Mouse (Mus musculus) midbrain, embryonic 11.5 days (tissue): ENCODE results near the gene Dgkq. TPM values are rescaled to one million over a fixed set of nuclear protein-coding genes. Genes with fewer than 3 reads are reported as not detected.

Experiments
- ATAC-seq: fragments of 200-750 bp; cut with Nextera tagmentation; 2 replicates; pipeline ENCODE4 v1.8.0; 2017; ENCODE audit warnings: moderate TSS enrichment, moderate library complexity; ENCODE audit not compliant: low FRiP score
- DNase-seq: peaks from one replicate; pipeline ENCODE4 v3.0.0; 2015; ENCODE audit warnings: low spot score; ENCODE audit errors: missing footprints
- H3K27ac ChIP-seq: fragments of 300-500 bp; sonication (generic); 2 replicates; pipeline ENCODE4 v1.5.1; 2014; ENCODE audit warnings: low read depth, low read length
- H3K27me3 ChIP-seq: fragments of 300-500 bp; sonication (generic); 2 replicates; pipeline ENCODE4 v1.6.1; 2014; ENCODE audit warnings: mild to moderate bottlenecking, low read length, moderate library complexity, mixed read lengths; ENCODE audit not compliant: control insufficient read depth, insufficient read depth
- H3K36me3 ChIP-seq: fragments of 300-500 bp; sonication (generic); 2 replicates; pipeline ENCODE4 v1.6.1; 2014; ENCODE audit warnings: mild to moderate bottlenecking, low read length, moderate library complexity, mixed read lengths; ENCODE audit not compliant: control insufficient read depth, insufficient read depth
- H3K4me1 ChIP-seq: fragments of 300-500 bp; sonication (generic); 2 replicates; pipeline ENCODE4 v1.6.1; 2014; ENCODE audit warnings: low read length; ENCODE audit not compliant: control insufficient read depth, insufficient read depth
- H3K4me2 ChIP-seq: fragments of 300-500 bp; sonication (generic); 2 replicates; pipeline ENCODE4 v1.6.1; 2014; ENCODE audit warnings: mild to moderate bottlenecking, moderate library complexity
- H3K4me3 ChIP-seq: fragments of 300-500 bp; sonication (generic); 2 replicates; pipeline ENCODE4 v1.5.1; 2014; ENCODE audit warnings: low read depth, low read length
- H3K9ac ChIP-seq: fragments of 300-500 bp; sonication (generic); 2 replicates; pipeline ENCODE4 v1.6.1; 2014; ENCODE audit warnings: low read length
- H3K9me3 ChIP-seq: fragments of 300-500 bp; sonication (generic); 2 replicates; pipeline ENCODE4 v1.6.1; 2016; ENCODE audit warnings: low read length; ENCODE audit not compliant: control insufficient read depth
- WGBS: fragments of 180-500 bp; shearing (Covaris S2); extraction: QIAGEN DNeasy Blood & Tissue Kit; methylation state at CpG from one replicate; pipeline ENCODE4 v1.1.7; 2014; 5-methylcytosine and 5-hydroxymethylcytosine counted together
- polyA plus RNA-seq: library from polyadenylated mRNA; unstranded; fragments of >200 nt; fragmentation: Nextera tagmentation; extraction: Ambion mirVana; gene quantifications from 2 replicates; pipeline ENCODE4 v1.2.1, GENCODE M21; 2014

Dgkq gene
- polyA plus RNA-seq = 8.6 TPM in 2 replicates

- 7% methylated on average over 43 of the region's 43 CpGs for WGBS
- peak within 1 kb of the TSS; percentile 73 for H3K4me2 ChIP-seq
- H3K4me3 ChIP-seq = peak within 1 kb of the TSS; percentile 51
- peak within 1 kb of the TSS; percentile 87 for H3K9ac ChIP-seq
- H3K36me3 ChIP-seq = 0 out of 2 replicates have a peak, but pooled peaks cover 2% of the 10 kb centered on the region
- DNase-seq (peak; percentile 97), ATAC-seq (peak; percentile 87)
- H3K27me3 ChIP-seq = no peaks in the 10 kb centered on the region
- H3K4me1 ChIP-seq = peaks cover 12% of the 10 kb centered on the region
- H3K27ac ChIP-seq = peak within 1 kb of the TSS; percentile 68
- H3K9me3 ChIP-seq = no peaks in the 10 kb centered on the region
Measured at GRCm38 (mm10) chr5:108668977-108669936, at the start of gene Dgkq. Gene Dgkq, minus strand, starts transcription at chr5:108669672.

- H3K9me3 ChIP-seq = no peaks in the 10 kb centered on the region
- no peaks in the 10 kb centered on the region for H3K36me3 ChIP-seq
- no peak overlapping the region for H3K4me2 ChIP-seq
- ATAC-seq = no peak
- no peak overlapping the region for H3K27ac ChIP-seq
- H3K4me1 ChIP-seq = peaks cover 4% of the 10 kb centered on the region; the same call in 1 of the 2 replicates
- 42% methylated on average over 4 of the region's 4 CpGs for WGBS
- no peaks in the 10 kb centered on the region for H3K27me3 ChIP-seq
- DNase-seq = no peak
- H3K9ac ChIP-seq = no peak overlapping the region
- H3K4me3 ChIP-seq = no peak overlapping the region
Measured at GRCm38 (mm10) chr5:108718051-108718450, 48.6 kb upstream of the Dgkq start.

- Histone ChIP-seq H3K9me3 (no peaks in the 10 kb centered on the region), H3K27ac (no peak overlapping the region), H3K9ac (no peak overlapping the region), H3K36me3 (no peaks in the 10 kb centered on the region), H3K4me2 (no peak overlapping the region), H3K27me3 (no peaks in the 10 kb centered on the region), H3K4me1 (peaks cover 4% of the 10 kb centered on the region; the same call in 1 of the 2 replicates), H3K4me3 (no peak overlapping the region)
- ATAC-seq (no peak), DNase-seq (no peak)
- WGBS = 95% methylated on average over 1 of the region's 1 CpGs
Measured at GRCm38 (mm10) chr5:108715974-108716373, 46.5 kb upstream of the Dgkq start.

GRCm38 (mm10) chr5:108714149-108714548 is 44.7 kb upstream of the Dgkq start:
- H3K4me2 ChIP-seq = no peak overlapping the region
- no peaks in the 10 kb centered on the region for H3K9me3 ChIP-seq
- H3K4me3 ChIP-seq = no peak overlapping the region
- H3K9ac ChIP-seq = no peak overlapping the region
- no peak overlapping the region for H3K27ac ChIP-seq
- no peak for DNase-seq
- ATAC-seq = no peak
- H3K27me3 ChIP-seq = no peaks in the 10 kb centered on the region
- H3K4me1 ChIP-seq = peaks cover 4% of the 10 kb centered on the region; the same call in 1 of the 2 replicates
- no peaks in the 10 kb centered on the region for H3K36me3 ChIP-seq
- WGBS = 70% methylated on average over 6 of the region's 6 CpGs

GRCm38 (mm10) chr5:108713691-108714090 is 44.2 kb upstream of the Dgkq start:
- no peak overlapping the region for H3K4me3 ChIP-seq
- no peak for ATAC-seq

GRCm38 (mm10) chr5:108713096-108713495 is 43.6 kb upstream of the Dgkq start:
- Histone ChIP-seq H3K9ac (no peak overlapping the region), H3K4me1 (peaks cover 4% of the 10 kb centered on the region; the same call in 1 of the 2 replicates), H3K36me3 (no peaks in the 10 kb centered on the region), H3K4me2 (no peak overlapping the region), H3K4me3 (no peak overlapping the region), H3K27me3 (no peaks in the 10 kb centered on the region), H3K9me3 (no peaks in the 10 kb centered on the region), H3K27ac (no peak overlapping the region)
- WGBS = 88% methylated on average over 2 of the region's 2 CpGs
- no peak for ATAC-seq
- no peak for DNase-seq

More at GRCm38 (mm10) chr5:108713691-108714090, 44.2 kb upstream of the Dgkq start:
- peaks cover 4% of the 10 kb centered on the region; the same call in 1 of the 2 replicates for H3K4me1 ChIP-seq
- H3K27ac ChIP-seq = no peak overlapping the region
- no peak overlapping the region for H3K9ac ChIP-seq
- no peak overlapping the region for H3K4me2 ChIP-seq
- H3K27me3 ChIP-seq = no peaks in the 10 kb centered on the region
- no peak for DNase-seq
- no peaks in the 10 kb centered on the region for H3K9me3 ChIP-seq
- no peaks in the 10 kb centered on the region for H3K36me3 ChIP-seq

- Histone ChIP-seq H3K27ac (no peak overlapping the region), H3K36me3 (no peaks in the 10 kb centered on the region), H3K4me2 (no peak overlapping the region), H3K9ac (no peak overlapping the region), H3K9me3 (no peaks in the 10 kb centered on the region), H3K4me3 (no peak overlapping the region), H3K27me3 (no peaks in the 10 kb centered on the region), H3K4me1 (no peaks in the 10 kb centered on the region)
- ATAC-seq = no peak
- no peak for DNase-seq
- 81% methylated on average over 6 of the region's 6 CpGs for WGBS
Measured at GRCm38 (mm10) chr5:108711968-108712367, 42.5 kb upstream of the Dgkq start.

- no peaks in the 10 kb centered on the region for H3K4me1 ChIP-seq
- no peak overlapping the region for H3K4me2 ChIP-seq
- H3K9ac ChIP-seq = no peak overlapping the region
- 54% methylated on average over 6 of the region's 6 CpGs for WGBS
- no peaks in the 10 kb centered on the region for H3K9me3 ChIP-seq
- DNase-seq (no peak), ATAC-seq (0 out of 2 replicates have a peak, but pooled peaks have one; percentile 8)
- H3K27me3 ChIP-seq = no peaks in the 10 kb centered on the region
- peaks cover 5% of the 10 kb centered on the region for H3K36me3 ChIP-seq
- no peak overlapping the region for H3K27ac ChIP-seq
- no peak overlapping the region for H3K4me3 ChIP-seq
Measured at GRCm38 (mm10) chr5:108708981-108709731, 39.7 kb upstream of the Dgkq start.
